Mouse (Mus musculus) kidney, embryonic 15.5 days (tissue): ENCODE measurements around the gene Bahcc1. TPM values are rescaled to one million over a fixed set of nuclear protein-coding genes. Genes with fewer than 3 reads are reported as not detected.
A peak's percentile ranks its signal among the peaks of the same experiment; 100 is the strongest.

Source experiments
- ATAC-seq: fragments of 200-750 bp; cut with Nextera tagmentation; replicated peaks from 2 replicates; pipeline ENCODE4 v1.8.0; 2017; ENCODE audit warnings: moderate TSS enrichment; ENCODE audit not compliant: low FRiP score
- H3K27ac ChIP-seq: fragments of 300-500 bp; sonication (generic); 2 replicates; pipeline ENCODE4 v1.5.1; 2015; ENCODE audit warnings: mild to moderate bottlenecking, inconsistent platforms
- H3K27me3 ChIP-seq: fragments of 300-500 bp; sonication (generic); 2 replicates; pipeline ENCODE4 v1.6.1; 2015; ENCODE audit warnings: inconsistent platforms
- H3K36me3 ChIP-seq: fragments of 300-500 bp; sonication (generic); 2 replicates; pipeline ENCODE4 v1.6.1; 2015; ENCODE audit warnings: inconsistent platforms
- H3K4me1 ChIP-seq: fragments of 300-500 bp; sonication (generic); 2 replicates; pipeline ENCODE4 v1.6.1; 2015; ENCODE audit warnings: inconsistent platforms
- H3K4me2 ChIP-seq: fragments of 300-500 bp; sonication (generic); 2 replicates; pipeline ENCODE4 v1.6.1; 2015; ENCODE audit warnings: moderate library complexity, mild to moderate bottlenecking, inconsistent platforms
- H3K4me3 ChIP-seq: fragments of 300-500 bp; sonication (generic); replicated peaks from 2 replicates; pipeline ENCODE4 v1.5.1; 2015; ENCODE audit warnings: mild to moderate bottlenecking, inconsistent platforms
- H3K9ac ChIP-seq: fragments of 300-500 bp; sonication (generic); 2 replicates; pipeline ENCODE4 v1.6.1; 2015; ENCODE audit warnings: mild to moderate bottlenecking, inconsistent platforms
- H3K9me3 ChIP-seq: fragments of 300-500 bp; sonication (generic); replicated peaks from 2 replicates; pipeline ENCODE4 v1.6.1; 2016; ENCODE audit warnings: inconsistent platforms
- WGBS: fragments of 180-500 bp; shearing (Covaris S2); methylation state at CpG from one replicate; pipeline ENCODE4 v1.1.7; 2015; ENCODE audit warnings: mixed read lengths; 5-methylcytosine and 5-hydroxymethylcytosine counted together
- polyA plus RNA-seq: library from polyadenylated mRNA; unstranded; fragments of >200 nt; fragmentation: Nextera tagmentation; extraction: Ambion mirVana; gene quantifications from 2 replicates; pipeline ENCODE4 v1.2.1, GENCODE M21; 2015

Bahcc1 gene
- polyA plus RNA-seq, 1 experiment from 2014 or later, result 14.1 TPM

GRCm38 (mm10) chr11:120233441-120234135 is 841 bp downstream of the Bahcc1 start:
- peak overlapping the region; percentile 87 for H3K4me3 ChIP-seq
- ATAC-seq, result no peak

GRCm38 (mm10) chr11:120234136-120234775 is 1.5 kb downstream of the Bahcc1 start:
- peaks cover 33% of the 10 kb centered on the region for H3K4me1 ChIP-seq
- no peaks in the 10 kb centered on the region for H3K27me3 ChIP-seq
- under 1% methylated on average over 52 of the region's 52 CpGs for WGBS
- H3K36me3 ChIP-seq, result no peaks in the 10 kb centered on the region
- no peaks in the 10 kb centered on the region for H3K9me3 ChIP-seq
- H3K4me2 ChIP-seq, result peak overlapping the region; percentile 90
- peak overlapping the region; percentile 95 for H3K9ac ChIP-seq
- H3K4me3 ChIP-seq, result peak overlapping the region; percentile 87
- peak overlapping the region; percentile 94 for H3K27ac ChIP-seq
- no peak for ATAC-seq

More at GRCm38 (mm10) chr11:120233441-120234135, 841 bp downstream of the Bahcc1 start:
- H3K9me3 ChIP-seq, result no peaks in the 10 kb centered on the region
- peak overlapping the region; percentile 95 for H3K9ac ChIP-seq
- peaks cover 33% of the 10 kb centered on the region for H3K4me1 ChIP-seq
- peak overlapping the region; percentile 94 for H3K27ac ChIP-seq
- H3K27me3 ChIP-seq, result no peaks in the 10 kb centered on the region
- no peaks in the 10 kb centered on the region for H3K36me3 ChIP-seq
- under 1% methylated on average over 51 of the region's 51 CpGs for WGBS
- peak overlapping the region; percentile 90 for H3K4me2 ChIP-seq

- H3K9me3 ChIP-seq, result no peaks in the 10 kb centered on the region
- H3K9ac ChIP-seq, result peak overlapping the region; percentile 95
- peak overlapping the region; percentile 87 for H3K4me3 ChIP-seq
- no peak for ATAC-seq
- no peaks in the 10 kb centered on the region for H3K27me3 ChIP-seq
- under 1% methylated on average over 39 of the region's 39 CpGs for WGBS
- H3K4me2 ChIP-seq, result peak overlapping the region; percentile 90
- peak overlapping the region; percentile 94 for H3K27ac ChIP-seq
- peaks cover 33% of the 10 kb centered on the region for H3K4me1 ChIP-seq
- H3K36me3 ChIP-seq, result no peaks in the 10 kb centered on the region
Observed at GRCm38 (mm10) chr11:120234776-120235181, 2.0 kb downstream of the Bahcc1 start.

- Histone ChIP-seq H3K36me3 (no peaks in the 10 kb centered on the region), H3K4me1 (peaks cover 37% of the 10 kb centered on the region), H3K4me2 (peak overlapping the region; percentile 90), H3K9ac (peak overlapping the region; percentile 95), H3K4me3 (peak overlapping the region; percentile 87), H3K27me3 (no peaks in the 10 kb centered on the region), H3K27ac (peak overlapping the region; percentile 97), H3K9me3 (no peaks in the 10 kb centered on the region)
- ATAC-seq, result no peak
- under 1% methylated on average over 40 of the region's 40 CpGs for WGBS
Observed at GRCm38 (mm10) chr11:120235385-120236113, 2.8 kb downstream of the Bahcc1 start.

GRCm38 (mm10) chr11:120236114-120236437 is 3.3 kb downstream of the Bahcc1 start:
- Histone ChIP-seq H3K4me1 (peaks cover 43% of the 10 kb centered on the region), H3K4me3 (peak overlapping the region; percentile 87), H3K4me2 (peak overlapping the region; percentile 90), H3K36me3 (no peaks in the 10 kb centered on the region), H3K9ac (peak overlapping the region; percentile 95), H3K27me3 (no peaks in the 10 kb centered on the region), H3K9me3 (no peaks in the 10 kb centered on the region), H3K27ac (peak overlapping the region; percentile 97)
- no peak for ATAC-seq
- WGBS, result 1% methylated on average over 13 of the region's 13 CpGs

GRCm38 (mm10) chr11:120236438-120237165 is 3.9 kb downstream of the Bahcc1 start:
- no peaks in the 10 kb centered on the region for H3K27me3 ChIP-seq
- H3K9ac ChIP-seq, result peak overlapping the region; percentile 95
- H3K9me3 ChIP-seq, result no peaks in the 10 kb centered on the region
- peak overlapping the region; percentile 97 for H3K27ac ChIP-seq
- H3K4me1 ChIP-seq, result peaks cover 48% of the 10 kb centered on the region
- WGBS, result under 1% methylated on average over 93 of the region's 96 CpGs
- H3K4me2 ChIP-seq, result peak overlapping the region; percentile 90
- H3K36me3 ChIP-seq, result no peaks in the 10 kb centered on the region
- ATAC-seq, result no peak
- peak overlapping the region; percentile 87 for H3K4me3 ChIP-seq

- Histone ChIP-seq H3K9me3 (no peaks in the 10 kb centered on the region), H3K9ac (peak overlapping the region; percentile 95), H3K4me1 (peaks cover 48% of the 10 kb centered on the region), H3K4me2 (peak overlapping the region; percentile 90), H3K4me3 (peak overlapping the region; percentile 87), H3K27ac (peak overlapping the region; percentile 97), H3K36me3 (no peaks in the 10 kb centered on the region), H3K27me3 (no peaks in the 10 kb centered on the region)
- no peak for ATAC-seq
- under 1% methylated on average over 89 of the region's 89 CpGs for WGBS
Observed at GRCm38 (mm10) chr11:120237166-120238131, 4.7 kb downstream of the Bahcc1 start.

GRCm38 (mm10) chr11:120238306-120238705 is 5.6 kb downstream of the Bahcc1 start:
- Histone ChIP-seq H3K9me3 (no peaks in the 10 kb centered on the region), H3K27me3 (no peaks in the 10 kb centered on the region), H3K4me1 (peaks cover 56% of the 10 kb centered on the region)

GRCm38 (mm10) chr11:120238751-120239359 is 6.1 kb downstream of the Bahcc1 start:
- H3K27ac ChIP-seq, result peak overlapping the region; percentile 97
- peak; percentile 12 for ATAC-seq
- peaks cover 61% of the 10 kb centered on the region for H3K4me1 ChIP-seq
- 8% methylated on average over 8 of the region's 8 CpGs for WGBS
- H3K27me3 ChIP-seq, result no peaks in the 10 kb centered on the region
- peak overlapping the region; percentile 90 for H3K4me2 ChIP-seq
- no peaks in the 10 kb centered on the region for H3K9me3 ChIP-seq
- no peaks in the 10 kb centered on the region for H3K36me3 ChIP-seq
- H3K4me3 ChIP-seq, result peak overlapping the region; percentile 87
- H3K9ac ChIP-seq, result peak overlapping the region; percentile 95

More at GRCm38 (mm10) chr11:120238306-120238705, 5.6 kb downstream of the Bahcc1 start:
- peak overlapping the region; percentile 95 for H3K9ac ChIP-seq
- no peak for ATAC-seq
- peak overlapping the region; percentile 97 for H3K27ac ChIP-seq
- WGBS, result 6% methylated on average over 8 of the region's 8 CpGs
- H3K4me2 ChIP-seq, result peak overlapping the region; percentile 90
- no peaks in the 10 kb centered on the region for H3K36me3 ChIP-seq
- H3K4me3 ChIP-seq, result peak overlapping the region; percentile 87

- Histone ChIP-seq H3K4me1 (peaks cover 69% of the 10 kb centered on the region), H3K36me3 (no peaks in the 10 kb centered on the region), H3K4me2 (peak overlapping the region; percentile 90), H3K27me3 (no peaks in the 10 kb centered on the region), H3K4me3 (peak overlapping the region; percentile 87), H3K9me3 (no peaks in the 10 kb centered on the region), H3K27ac (peak overlapping the region; percentile 97), H3K9ac (peak overlapping the region; percentile 95)
- WGBS, result 9% methylated on average over 11 of the region's 11 CpGs
- ATAC-seq, result no peak
Observed at GRCm38 (mm10) chr11:120239581-120239991, 6.8 kb downstream of the Bahcc1 start.
